Mouse (Mus musculus): ENCODE data around the gene Hlcs.
"Not testable (repeated sequence)": the region's sequence is repeated elsewhere in the genome, so short reads cannot be mapped to it uniquely, and the experiment has no call there.

Gene Hlcs

GRCm38 (mm10) chr16:94313229-94314030 lies at the start of gene Hlcs:
TSS of gene Hlcs (minus strand) at chr16:94313571.
- DNase-seq (ENCODE audit: low spot score) = peak; percentile 98

- DNase-seq (ENCODE audit: low spot score) = peak; percentile 74
Observed at GRCm38 (mm10) chr16:94362174-94362873, 49.0 kb upstream of the Hlcs start.

DNA sequence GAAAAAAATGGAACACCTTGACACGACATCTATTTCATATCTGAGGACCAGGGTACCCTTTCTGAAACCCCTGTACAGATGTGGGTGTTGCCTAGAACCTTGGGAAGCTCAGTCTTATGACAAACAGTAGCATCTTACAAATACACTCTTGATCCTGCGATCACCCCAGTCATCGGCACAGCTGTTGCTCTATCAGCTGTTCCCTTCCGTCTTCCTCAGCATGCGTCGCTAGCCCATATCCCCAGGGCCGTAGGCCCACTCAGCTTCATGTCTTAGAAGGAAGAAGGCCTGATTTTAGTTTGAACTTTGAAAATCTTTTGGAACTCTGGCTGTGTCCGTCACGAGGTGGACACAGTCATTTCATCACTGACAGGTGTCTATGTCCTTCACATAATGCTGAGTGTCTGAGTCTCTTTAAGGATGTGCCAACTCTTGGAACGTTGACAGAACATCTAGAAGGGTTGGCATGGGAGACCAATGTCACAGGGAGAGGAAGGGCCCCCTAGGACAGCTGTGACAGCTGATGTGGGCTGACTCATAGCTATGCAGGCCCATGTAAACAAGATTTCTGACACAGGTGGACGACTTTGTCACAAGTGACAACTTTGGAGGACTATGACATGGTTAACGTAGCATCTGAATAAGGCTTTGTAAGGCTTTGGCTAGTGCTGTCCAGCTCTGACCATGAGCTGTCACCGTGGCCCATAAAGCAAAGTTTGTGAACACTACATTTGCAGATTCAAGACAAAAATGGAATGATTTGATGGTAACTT lies 47.4 kb upstream of the Hlcs start:
- DNase-seq (ENCODE audit: low spot score) = no peak

DNA sequence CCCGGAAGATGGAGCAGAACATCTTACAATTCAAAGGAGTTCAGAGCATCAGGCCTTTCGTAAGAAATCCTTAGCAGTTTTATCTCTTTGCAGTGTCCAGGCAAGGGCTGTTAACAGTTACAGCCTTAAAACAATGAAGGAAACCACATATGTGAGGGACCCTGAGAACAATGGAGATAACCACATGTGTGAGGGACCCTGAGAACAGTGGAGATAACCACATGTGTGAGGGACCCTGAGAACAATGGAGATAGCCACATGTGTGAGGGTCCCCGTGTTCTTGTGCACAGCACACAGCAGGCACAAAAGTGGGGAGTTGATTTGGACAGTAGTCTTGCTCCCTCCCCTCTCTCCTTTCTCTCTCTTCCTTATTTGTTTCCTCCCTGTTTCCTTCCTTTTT lies 44.7 kb upstream of the Hlcs start:
- DNase-seq (ENCODE audit: low spot score) = no peak

GRCm38 (mm10) chr16:94356776-94357494 lies 43.6 kb upstream of the Hlcs start:
- DNase-seq (ENCODE audit: low spot score) = no peak

DNA sequence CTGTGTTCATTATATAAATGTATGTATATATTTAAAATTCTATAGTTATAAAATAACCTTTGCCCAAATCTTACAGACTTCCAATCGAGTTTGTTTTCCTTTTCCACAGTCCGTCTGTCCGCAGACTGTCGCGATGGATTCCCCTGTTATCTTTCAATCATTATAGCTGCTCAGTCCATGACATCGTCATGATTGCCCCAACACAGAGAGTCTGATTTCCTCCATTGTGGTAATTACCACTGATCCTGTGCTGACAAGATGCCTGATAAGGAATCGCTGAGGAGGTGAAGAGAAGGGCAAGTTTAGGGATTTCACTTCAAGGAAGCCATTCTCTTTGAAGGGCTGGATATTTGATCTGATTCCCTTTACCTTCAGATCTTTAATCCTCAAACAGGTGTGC lies 42.7 kb upstream of the Hlcs start:
- DNase-seq (ENCODE audit: low spot score) = no peak

DNA sequence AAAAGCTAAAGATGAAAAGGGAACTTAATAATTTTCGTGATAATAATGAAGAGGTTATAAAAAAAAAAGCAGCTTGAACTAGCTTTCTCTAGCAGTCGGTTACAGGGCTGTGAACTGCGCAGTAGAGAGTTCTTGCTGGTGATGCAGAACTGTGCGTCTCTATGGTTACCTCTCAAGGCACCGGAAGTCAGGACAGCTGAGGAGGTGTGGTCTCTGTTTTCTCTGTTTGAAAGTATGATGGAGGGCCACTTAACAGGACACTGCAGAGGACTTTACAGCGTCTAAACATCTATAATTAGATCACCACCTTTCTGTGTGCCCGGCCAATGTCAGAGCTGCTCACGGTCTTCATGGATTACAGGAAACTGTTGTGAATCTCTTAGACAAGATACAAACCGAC lies 41.1 kb upstream of the Hlcs start:
- peak; percentile 24 for DNase-seq (ENCODE audit: low spot score)

GRCm38 (mm10) chr16:94350287-94350677 lies 36.9 kb upstream of the Hlcs start:
- DNase-seq (ENCODE audit: low spot score) = no peak

- DNase-seq (ENCODE audit: low spot score) = peak; percentile 28
Observed at GRCm38 (mm10) chr16:94349588-94350286, 36.4 kb upstream of the Hlcs start.

- no peak for DNase-seq (ENCODE audit: low spot score)
Observed at GRCm38 (mm10) chr16:94348779-94349178, 35.4 kb upstream of the Hlcs start.

- no peak for DNase-seq (ENCODE audit: low spot score)
Observed at GRCm38 (mm10) chr16:94347080-94347731, 33.8 kb upstream of the Hlcs start.

DNA sequence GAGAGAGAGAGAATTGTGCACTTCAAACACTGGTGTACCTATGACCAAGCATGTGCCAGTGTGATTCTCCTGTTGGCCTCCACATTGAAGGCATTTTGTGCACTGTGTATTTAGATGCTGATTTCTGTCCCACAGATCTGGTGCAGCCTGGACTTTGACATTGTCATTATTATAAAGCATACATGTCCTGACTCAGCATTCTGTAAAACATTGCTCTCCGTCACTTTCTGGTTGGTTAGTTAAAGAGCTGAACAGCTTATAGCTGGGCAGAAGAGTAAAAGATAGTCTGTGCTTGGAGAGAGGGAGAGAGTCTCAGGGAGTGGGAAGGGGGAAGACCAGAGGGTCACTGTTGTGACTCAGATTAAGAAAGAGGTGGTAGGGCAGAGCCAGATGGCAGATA lies 32.4 kb upstream of the Hlcs start:
- no peak for DNase-seq (ENCODE audit: low spot score)

GRCm38 (mm10) chr16:94339164-94340160 lies 26.1 kb upstream of the Hlcs start:
- not testable (repeated sequence) for DNase-seq (ENCODE audit: low spot score)

DNA sequence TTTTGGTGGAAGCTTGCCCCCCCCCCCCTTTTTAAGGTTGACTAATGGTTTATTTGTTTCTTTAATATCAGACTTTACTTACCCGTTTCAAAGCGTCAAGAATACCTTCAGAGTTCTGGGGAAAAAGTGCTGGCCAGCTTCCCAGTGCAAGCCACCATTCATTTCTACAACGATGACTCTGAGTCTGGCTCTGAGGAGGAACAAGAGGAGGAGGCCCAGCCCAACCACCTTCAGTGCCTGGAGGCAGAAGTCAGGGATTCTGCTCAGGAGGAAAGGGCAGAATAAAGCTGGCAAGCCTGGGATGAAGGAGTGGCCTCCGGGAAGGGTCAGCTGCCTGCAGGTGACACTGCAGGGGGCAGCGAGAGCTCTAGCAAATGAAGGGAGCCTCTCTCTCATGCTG lies 22.3 kb upstream of the Hlcs start:
- DNase-seq (ENCODE audit: low spot score) = no peak

DNA sequence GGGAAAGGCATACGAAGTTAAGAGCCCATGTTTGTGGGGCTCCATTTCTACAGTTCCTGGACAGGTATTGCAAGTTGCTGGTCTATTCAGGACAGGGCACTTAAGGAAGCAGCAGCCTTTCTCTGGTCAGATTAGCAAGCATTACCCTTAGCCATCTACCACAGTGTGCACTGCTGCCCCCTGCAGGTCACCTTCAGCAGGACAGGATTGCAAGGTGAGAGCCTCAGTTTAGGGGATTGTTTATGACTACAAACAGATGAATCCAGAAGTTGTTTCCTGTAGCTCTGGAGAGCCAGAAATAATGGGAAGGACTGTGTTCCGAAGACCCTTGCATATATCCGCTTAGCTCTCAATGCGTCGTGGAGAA lies 18.5 kb upstream of the Hlcs start:
- peak; percentile 61 for DNase-seq (ENCODE audit: low spot score)

DNA sequence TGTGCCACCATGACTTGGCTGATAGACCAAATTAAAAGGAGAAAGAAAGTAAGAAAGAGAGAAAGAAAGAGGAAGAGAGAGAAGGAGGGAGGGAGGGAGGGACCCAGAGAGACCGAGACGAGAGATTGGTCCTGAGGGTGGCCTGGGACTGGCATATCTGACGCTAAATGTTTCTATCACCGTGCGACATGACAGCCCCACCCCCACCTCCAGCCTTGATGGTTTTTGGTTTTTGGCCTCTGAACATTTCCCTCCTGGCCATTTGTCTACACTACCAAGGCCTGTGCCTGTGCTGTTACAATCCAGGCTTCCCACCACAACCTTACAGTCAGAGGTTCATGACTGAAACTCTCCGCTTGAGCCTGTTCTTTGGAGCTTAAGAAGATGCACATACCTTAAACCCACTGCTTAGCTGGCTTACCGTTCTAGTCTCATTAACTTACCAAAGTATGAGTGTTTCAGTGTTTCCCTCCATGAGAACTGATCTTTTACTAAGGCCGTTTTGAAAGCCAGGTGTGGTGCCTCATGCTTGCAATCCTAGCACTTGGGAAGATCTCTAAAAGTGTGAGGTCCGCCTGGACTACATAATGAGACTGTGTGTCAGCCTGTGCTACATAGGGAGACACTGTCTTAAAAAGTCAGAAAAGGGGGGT lies 18.0 kb upstream of the Hlcs start:
- DNase-seq (ENCODE audit: low spot score) = no peak

DNA sequence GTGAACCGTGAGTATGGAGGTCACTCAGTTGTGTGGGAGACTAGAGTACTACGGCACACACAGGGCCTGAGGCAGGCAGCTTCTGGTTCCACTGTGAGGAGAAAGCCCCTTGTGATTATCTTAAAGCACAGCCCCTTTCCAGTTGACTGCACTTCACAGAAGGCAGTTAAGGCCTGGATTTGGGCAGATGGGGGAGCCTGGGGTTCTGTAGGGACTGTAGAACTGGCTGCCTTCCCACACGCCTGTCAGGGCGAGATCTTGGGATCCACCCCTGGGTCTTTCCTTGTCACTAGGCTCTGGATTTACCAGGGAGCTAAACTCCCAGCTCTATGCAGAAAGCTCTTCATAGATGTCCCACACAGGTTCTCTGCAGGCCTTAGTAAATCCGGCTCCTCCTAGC lies 17.1 kb upstream of the Hlcs start:
- DNase-seq (ENCODE audit: low spot score) = no peak

DNA sequence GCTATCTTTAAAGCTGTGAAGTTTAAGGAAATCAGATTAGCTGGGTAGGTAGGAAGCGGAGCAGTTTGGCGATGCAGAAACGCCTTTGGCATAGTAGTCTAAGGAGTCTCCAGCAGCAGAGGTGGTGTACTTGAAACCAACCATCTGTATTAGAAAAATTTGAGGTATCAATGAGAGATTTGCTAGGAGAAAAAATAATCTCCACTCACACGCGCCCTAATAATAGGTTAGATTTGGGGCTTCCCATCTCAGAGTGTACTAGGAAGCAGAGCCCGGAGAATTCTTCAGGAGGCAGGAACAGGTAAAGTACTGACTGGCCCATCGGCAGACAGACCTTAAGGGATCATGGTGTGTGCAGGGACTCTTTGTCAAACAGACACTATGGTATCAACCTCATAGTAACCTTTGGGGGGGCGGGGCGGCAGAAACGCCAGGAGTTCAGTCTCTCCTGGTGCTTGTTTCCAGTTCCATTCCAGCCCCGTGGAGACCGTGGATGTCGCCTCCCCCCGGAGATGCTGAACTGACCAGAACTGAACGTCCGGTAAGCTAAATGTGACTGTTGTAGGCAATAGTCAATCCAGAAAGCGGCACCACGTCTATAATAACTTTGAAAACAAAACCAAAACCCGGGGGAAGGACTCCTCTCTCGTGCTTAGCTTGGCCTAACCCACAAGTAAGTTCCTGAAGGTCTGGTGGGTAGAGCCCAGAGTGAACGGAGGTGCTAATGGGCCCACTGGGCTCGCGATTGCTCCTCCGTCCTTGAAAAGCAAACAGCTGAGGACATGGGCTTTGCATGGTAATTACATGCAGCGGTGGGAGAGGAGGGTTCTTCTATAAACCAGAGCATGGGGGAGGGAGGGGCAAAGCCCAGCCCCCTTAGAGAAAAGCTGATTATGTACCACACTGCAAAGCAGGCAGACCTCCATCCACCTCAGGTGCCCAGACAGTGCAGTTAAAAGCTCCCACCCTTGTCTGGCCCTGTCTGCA lies 15.8 kb upstream of the Hlcs start:
- no peak for DNase-seq (ENCODE audit: low spot score)

Measured in layer of hippocampus, adult 11-12 months (tissue).